Mouse (Mus musculus): ENCODE data around the gene Nek9.
A peak's percentile ranks its signal among the peaks of the same experiment; 100 is the strongest.

The Nek9 gene

DNA sequence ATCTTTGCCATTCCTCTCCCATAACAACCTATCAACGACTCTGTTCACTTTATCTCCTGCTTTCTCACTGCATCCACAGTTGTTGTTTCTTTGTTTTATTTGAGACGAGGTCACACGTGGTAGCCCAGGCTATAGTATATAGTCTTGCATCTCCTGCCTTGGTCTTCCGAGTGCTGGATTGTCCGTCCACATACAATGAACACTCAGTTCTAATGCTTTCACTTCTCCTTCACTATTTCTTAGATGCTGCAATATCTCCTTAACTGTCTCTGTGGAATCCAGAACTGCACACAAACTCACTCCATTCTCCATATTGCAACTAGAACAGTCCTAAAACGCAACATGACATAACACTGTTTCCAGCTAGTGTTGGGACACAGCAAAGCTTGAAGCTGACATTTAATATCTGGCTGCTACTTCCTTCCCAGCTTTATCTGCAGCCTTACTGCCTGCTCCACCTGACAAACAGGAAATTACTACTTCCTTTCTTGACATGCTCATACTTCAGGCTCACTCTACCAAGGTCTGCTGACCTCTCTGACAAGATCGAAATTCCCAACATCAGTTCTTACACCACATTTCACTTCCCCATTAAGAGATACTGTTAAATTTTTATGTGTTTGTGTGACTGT is 82.0 kb downstream of the Nek9 start:
- DNase-seq: peak; percentile 37

DNA sequence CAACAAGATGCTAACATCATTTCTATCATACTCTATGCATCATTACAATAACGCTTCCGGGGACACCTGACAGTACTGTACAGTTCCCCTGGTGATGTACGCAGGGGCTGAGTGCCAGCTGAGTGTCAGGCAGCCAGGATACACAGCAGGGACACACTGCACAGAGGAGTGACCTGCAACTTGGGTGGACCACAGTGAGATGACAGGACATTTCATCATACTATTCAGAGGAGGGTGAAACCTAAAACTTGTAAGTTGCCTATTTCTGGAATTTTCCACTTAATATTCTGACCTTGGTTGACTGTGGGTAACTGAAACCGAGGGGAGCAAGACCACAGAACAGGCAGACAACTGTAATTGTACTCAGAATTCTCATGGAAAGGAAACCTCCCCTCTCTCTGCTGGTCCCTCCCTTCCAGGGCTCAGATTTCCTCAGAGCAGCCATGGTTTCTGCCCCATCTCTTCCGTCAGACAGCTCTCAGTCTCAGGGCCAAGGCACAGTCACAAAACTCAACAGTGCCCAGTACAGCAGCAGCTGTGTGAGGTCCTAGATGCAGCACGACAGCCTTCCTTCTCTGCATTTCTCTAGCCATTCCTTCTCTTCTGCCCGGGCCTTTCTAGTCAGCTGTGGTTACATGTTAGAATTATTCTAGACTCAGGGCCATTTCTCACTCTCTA is 82.9 kb downstream of the Nek9 start:
- DNase-seq: no peak

DNA sequence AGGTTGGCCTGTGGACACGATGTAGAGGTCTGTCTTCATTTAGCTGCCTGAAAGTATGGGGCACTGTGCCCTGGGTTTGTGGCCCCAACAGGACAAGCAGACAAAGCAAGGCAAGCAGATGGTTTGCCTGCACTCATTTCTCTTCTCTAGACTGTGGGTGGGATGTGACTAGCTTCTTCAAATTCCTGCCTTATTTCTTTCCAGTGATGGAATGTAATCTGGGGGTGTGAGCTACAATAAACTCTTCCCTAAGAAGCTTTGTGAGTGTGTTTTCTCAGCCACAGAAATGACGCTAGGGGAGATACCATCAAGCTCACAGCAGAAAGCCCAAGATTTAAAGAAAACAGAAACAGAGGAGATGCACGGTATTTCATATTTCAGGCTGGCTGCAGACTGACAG is 87.1 kb downstream of the Nek9 start:
- DNase-seq: no peak
